Mouse (Mus musculus): ENCODE data around the gene Nt5c.

GRCm38 (mm10) chr11:115464851-115465250 lies 26.8 kb downstream of the Nt5c start:
- no peak for TF ChIP-seq CTCF (IDR thresholded peaks at IDR 0.05; ENCODE audit: low read depth, low read length)
- no peak for TF ChIP-seq POLR2A (IDR thresholded peaks at IDR 0.05; ENCODE audit: extremely low read depth, insufficient read depth, low read length)
